Mouse (Mus musculus) leukemia stem cell, adult 10-12 weeks (primary cell): Measurements from ENCODE around the gene Alg11. TPM values are rescaled to one million over a fixed set of nuclear protein-coding genes. Genes with fewer than 3 reads are reported as not detected.

ENCODE experiments used
- polyA plus RNA-seq: library from polyadenylated mRNA; stranded (reverse); fragments of >175 nt; gene quantifications from 2 replicates; pipeline ENCODE4 v1.2.3, GENCODE M21; 2012; ENCODE audit warnings: low replicate concordance

Gene Alg11
- 0.28 and 1.3 TPM in 2 replicates for polyA plus RNA-seq

DNA sequence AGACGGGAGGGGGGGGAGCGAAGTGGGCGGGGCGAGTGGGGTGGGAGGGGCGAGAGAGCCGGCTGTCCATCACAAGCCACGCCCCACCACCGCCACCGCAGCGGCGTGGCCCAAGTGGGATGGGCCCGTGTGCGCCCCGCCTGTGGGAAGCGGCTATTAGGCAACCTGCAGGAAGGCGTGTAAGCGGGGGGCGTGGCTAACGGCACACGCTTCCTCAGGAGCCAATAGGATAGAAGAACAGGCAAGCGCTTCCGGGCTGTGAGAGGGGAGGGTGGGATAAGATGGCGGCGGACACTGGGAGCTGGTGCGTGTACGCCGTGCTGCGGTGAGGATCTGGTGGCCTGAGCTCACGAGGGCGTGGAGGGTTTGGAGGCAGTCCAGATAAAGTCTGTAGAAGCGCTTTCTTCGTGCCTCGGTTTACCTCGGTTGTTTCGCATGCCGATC, at the start of gene Alg11:
Gene Alg11 (plus strand): TSS at position 276 of the 444 bp plus-strand sequence.

DNA sequence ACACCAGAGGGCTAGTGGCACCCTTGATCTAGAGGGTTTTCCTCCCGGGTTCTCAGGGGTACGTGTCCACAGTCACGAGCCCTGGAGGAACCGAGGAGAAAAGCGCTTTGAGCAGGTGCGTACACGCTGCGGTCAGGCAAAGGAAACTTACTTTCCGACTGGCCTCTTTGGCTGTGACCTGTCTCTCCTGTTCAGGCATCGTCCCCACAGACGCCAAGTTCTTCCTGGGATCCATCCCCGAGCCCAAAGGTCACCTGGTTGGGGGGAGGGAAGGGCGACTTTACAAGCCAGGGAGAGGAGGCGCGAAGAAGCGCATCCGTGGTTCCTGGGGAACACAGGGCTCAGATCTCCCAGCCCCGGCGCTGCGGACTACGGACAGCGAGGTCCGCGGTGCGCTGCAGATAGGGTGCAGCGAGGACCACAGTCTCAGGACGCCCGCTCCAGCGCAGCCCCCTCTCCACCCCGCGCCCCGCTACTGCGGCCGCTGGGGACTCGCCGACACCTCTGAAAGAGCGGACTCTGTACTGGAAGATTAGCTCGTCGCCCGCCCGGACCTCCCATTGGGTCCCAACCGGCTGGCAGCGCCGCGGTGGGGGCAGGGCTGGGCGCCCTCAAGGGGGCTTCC, 588 bp upstream of the Alg11 start, which contains the start of gene Atp7b:
Gene Atp7b (minus strand): TSS at position 485 of the 625 bp plus-strand sequence.

Other genes with a start within 250 kb of the Alg11 start
- not detected in 2 replicates for gene Defb50, start 237.2 kb upstream of the Alg11 start, polyA plus RNA-seq
- gene Defb2, start 220.8 kb upstream of the Alg11 start, polyA plus RNA-seq: not detected in 2 replicates
- gene Defb10, start 201.8 kb upstream of the Alg11 start, polyA plus RNA-seq: not detected in 2 replicates
- gene Defb9, start 175.3 kb upstream of the Alg11 start, polyA plus RNA-seq: not detected in 2 replicates
- not detected in 2 replicates for gene Defb11, start 154.3 kb upstream of the Alg11 start, polyA plus RNA-seq
- not detected in 2 replicates for gene Defb15, start 128.0 kb upstream of the Alg11 start, polyA plus RNA-seq
- not detected in 2 replicates for gene Defb35, start 122.4 kb upstream of the Alg11 start, polyA plus RNA-seq
- gene Defb13, start 114.0 kb upstream of the Alg11 start, polyA plus RNA-seq: not detected in 2 replicates
- not detected in 2 replicates for gene Fam90a1a, start 102.0 kb upstream of the Alg11 start, polyA plus RNA-seq
- not detected in 2 replicates for gene Ccdc70, start 90.9 kb upstream of the Alg11 start, polyA plus RNA-seq
- 27.6 and 40.3 TPM in 2 replicates for gene Atp7b, start 416 bp upstream of the Alg11 start, polyA plus RNA-seq
- gene Nek5, start 64.3 kb downstream of the Alg11 start, polyA plus RNA-seq: not detected in 2 replicates
- gene Nek3, start 105.7 kb downstream of the Alg11 start, polyA plus RNA-seq: 1.0 and 2.4 TPM in 2 replicates
- 6.8 and 7.4 TPM in 2 replicates for gene Ckap2, start 125.1 kb downstream of the Alg11 start, polyA plus RNA-seq
- 3.2 and 4.8 TPM in 2 replicates for gene Vps36, start 132.1 kb downstream of the Alg11 start, polyA plus RNA-seq
- gene Thsd1, start 166.6 kb downstream of the Alg11 start, polyA plus RNA-seq: 0.20 and 0.23 TPM in 2 replicates
- gene Tpte, start 222.7 kb downstream of the Alg11 start, polyA plus RNA-seq: not detected in 2 replicates